Mouse (Mus musculus) liver, embryonic 15.5 days (tissue): ENCODE measurements around the gene Gm29776. TPM values are rescaled to one million over a fixed set of nuclear protein-coding genes. Genes with fewer than 3 reads are reported as not detected.

Experiments
- ATAC-seq: fragments of 200-750 bp; cut with Nextera tagmentation; 2 replicates; pipeline ENCODE4 v1.8.0; 2017; ENCODE audit warnings: moderate number of reproducible peaks, mild to moderate bottlenecking, moderate library complexity; ENCODE audit not compliant: insufficient read depth
- H3K27ac ChIP-seq: fragments of 300-500 bp; sonication (generic); replicated peaks from 2 replicates; pipeline ENCODE4 v1.5.1; 2015; ENCODE audit warnings: mild to moderate bottlenecking, inconsistent platforms
- H3K27me3 ChIP-seq: fragments of 300-500 bp; sonication (generic); 2 replicates; pipeline ENCODE4 v1.6.1; 2015; ENCODE audit warnings: mild to moderate bottlenecking, inconsistent platforms
- H3K36me3 ChIP-seq: fragments of 300-500 bp; sonication (generic); replicated peaks from 2 replicates; pipeline ENCODE4 v1.6.1; 2015; ENCODE audit warnings: moderate library complexity, mild to moderate bottlenecking, inconsistent platforms
- H3K4me1 ChIP-seq: fragments of 300-500 bp; sonication (generic); replicated peaks from 2 replicates; pipeline ENCODE4 v1.6.1; 2015; ENCODE audit warnings: inconsistent platforms
- H3K4me2 ChIP-seq: fragments of 300-500 bp; sonication (generic); 2 replicates; pipeline ENCODE4 v1.6.1; 2015; ENCODE audit warnings: moderate library complexity, mild to moderate bottlenecking, inconsistent platforms
- H3K4me3 ChIP-seq: fragments of 300-500 bp; sonication (generic); replicated peaks from 2 replicates; pipeline ENCODE4 v1.5.1; 2015; ENCODE audit warnings: mild to moderate bottlenecking, inconsistent platforms
- H3K9ac ChIP-seq: fragments of 300-500 bp; sonication (generic); 2 replicates; pipeline ENCODE4 v1.6.1; 2015; ENCODE audit warnings: moderate library complexity, mild to moderate bottlenecking, inconsistent platforms
- H3K9me3 ChIP-seq: fragments of 300-500 bp; sonication (generic); replicated peaks from 2 replicates; pipeline ENCODE4 v1.6.1; 2016; ENCODE audit warnings: inconsistent platforms
- WGBS: fragments of 180-500 bp; shearing (Covaris S2); methylation state at CpG from one replicate; pipeline ENCODE4 v1.1.7; 2015; ENCODE audit warnings: mixed read lengths; ENCODE audit not compliant: insufficient replicate concordance; 5-methylcytosine and 5-hydroxymethylcytosine counted together
- polyA plus RNA-seq: library from polyadenylated mRNA; unstranded; fragments of >200 nt; fragmentation: Nextera tagmentation; extraction: Ambion mirVana; gene quantifications from 2 replicates; pipeline ENCODE4 v1.2.1, GENCODE M21; 2015

Gm29776 gene
- 0.05 TPM in 1 of 2 replicates, not detected in the other for polyA plus RNA-seq

GRCm38 (mm10) chr14:54698733-54699132, at the start of gene Gm29776:
Gene Gm29776 (minus strand): TSS chr14:54698833.
- Histone ChIP-seq H3K4me1 (peaks cover 11% of the 10 kb centered on the region), H3K36me3 (0 out of 2 replicates have a peak, but pooled peaks cover 2% of the 10 kb centered on the region), H3K9ac (no peak within 1 kb of the TSS), H3K4me2 (no peak within 1 kb of the TSS), H3K9me3 (no peaks in the 10 kb centered on the region), H3K27me3 (peaks cover 32% of the 10 kb centered on the region), H3K4me3 (no peak within 1 kb of the TSS), H3K27ac (no peak within 1 kb of the TSS)
- WGBS, result 66% methylated on average over 4 of the region's 4 CpGs
- no peak for ATAC-seq

- no peak for ATAC-seq
- Histone ChIP-seq H3K4me3 (no peak overlapping the region), H3K27me3 (no peaks in the 10 kb centered on the region), H3K4me2 (no peak overlapping the region), H3K27ac (no peak overlapping the region), H3K36me3 (no peaks in the 10 kb centered on the region), H3K4me1 (peaks cover 10% of the 10 kb centered on the region), H3K9me3 (no peaks in the 10 kb centered on the region), H3K9ac (no peak overlapping the region)
- 34% methylated on average over 9 of the region's 9 CpGs for WGBS
Observed at GRCm38 (mm10) chr14:54746038-54746437, 47.4 kb upstream of the Gm29776 start.

- H3K9ac ChIP-seq, result no peak overlapping the region
- no peak for ATAC-seq
- peaks cover 10% of the 10 kb centered on the region for H3K4me1 ChIP-seq
- no peak overlapping the region for H3K4me2 ChIP-seq
- no peak overlapping the region for H3K27ac ChIP-seq
- H3K4me3 ChIP-seq, result no peak overlapping the region
- no peaks in the 10 kb centered on the region for H3K9me3 ChIP-seq
- H3K27me3 ChIP-seq, result no peaks in the 10 kb centered on the region
- no peaks in the 10 kb centered on the region for H3K36me3 ChIP-seq
- 30% methylated on average over 8 of the region's 8 CpGs for WGBS
Observed at GRCm38 (mm10) chr14:54744473-54744872, 45.8 kb upstream of the Gm29776 start.

- Histone ChIP-seq H3K4me3 (no peak overlapping the region), H3K9ac (no peak overlapping the region), H3K4me2 (no peak overlapping the region), H3K27ac (no peak overlapping the region), H3K27me3 (no peaks in the 10 kb centered on the region), H3K4me1 (peaks cover 10% of the 10 kb centered on the region), H3K9me3 (no peaks in the 10 kb centered on the region), H3K36me3 (no peaks in the 10 kb centered on the region)
- WGBS, result 55% methylated on average over 2 of the region's 2 CpGs
- no peak for ATAC-seq
Observed at GRCm38 (mm10) chr14:54742375-54742774, 43.7 kb upstream of the Gm29776 start.

GRCm38 (mm10) chr14:54741721-54742120, 43.1 kb upstream of the Gm29776 start:
- Histone ChIP-seq H3K4me2 (no peak overlapping the region), H3K36me3 (no peaks in the 10 kb centered on the region), H3K9ac (no peak overlapping the region), H3K27me3 (no peaks in the 10 kb centered on the region), H3K4me3 (no peak overlapping the region), H3K4me1 (peaks cover 10% of the 10 kb centered on the region), H3K9me3 (no peaks in the 10 kb centered on the region), H3K27ac (no peak overlapping the region)
- 63% methylated on average over 6 of the region's 6 CpGs for WGBS
- no peak for ATAC-seq

DNA sequence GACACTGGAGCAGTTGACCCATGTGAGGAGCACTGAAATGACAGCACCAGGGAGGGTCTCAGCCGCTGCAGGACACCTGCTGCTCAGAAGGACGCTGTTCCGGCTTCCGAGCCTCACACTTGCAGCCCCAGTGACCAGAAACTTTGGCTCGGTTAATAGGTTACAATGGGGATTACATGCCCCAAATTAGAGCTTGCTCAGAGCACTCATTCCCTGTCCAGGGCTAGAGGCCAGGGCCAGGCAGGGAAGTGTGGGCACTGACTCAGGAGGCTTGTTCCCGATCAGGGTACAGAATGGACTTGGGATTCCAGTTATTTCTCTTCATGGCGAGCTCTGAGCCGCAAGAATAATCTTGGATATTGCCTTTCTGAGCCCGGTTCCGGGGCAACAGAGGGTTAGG, 39.0 kb upstream of the Gm29776 start:
- Histone ChIP-seq H3K9ac (no peak overlapping the region), H3K9me3 (no peaks in the 10 kb centered on the region), H3K36me3 (no peaks in the 10 kb centered on the region), H3K27ac (no peak overlapping the region), H3K4me3 (no peak overlapping the region), H3K4me2 (no peak overlapping the region), H3K4me1 (peaks cover 4% of the 10 kb centered on the region), H3K27me3 (no peaks in the 10 kb centered on the region)
- ATAC-seq, result no peak
- 73% methylated on average over 10 of the region's 10 CpGs for WGBS

DNA sequence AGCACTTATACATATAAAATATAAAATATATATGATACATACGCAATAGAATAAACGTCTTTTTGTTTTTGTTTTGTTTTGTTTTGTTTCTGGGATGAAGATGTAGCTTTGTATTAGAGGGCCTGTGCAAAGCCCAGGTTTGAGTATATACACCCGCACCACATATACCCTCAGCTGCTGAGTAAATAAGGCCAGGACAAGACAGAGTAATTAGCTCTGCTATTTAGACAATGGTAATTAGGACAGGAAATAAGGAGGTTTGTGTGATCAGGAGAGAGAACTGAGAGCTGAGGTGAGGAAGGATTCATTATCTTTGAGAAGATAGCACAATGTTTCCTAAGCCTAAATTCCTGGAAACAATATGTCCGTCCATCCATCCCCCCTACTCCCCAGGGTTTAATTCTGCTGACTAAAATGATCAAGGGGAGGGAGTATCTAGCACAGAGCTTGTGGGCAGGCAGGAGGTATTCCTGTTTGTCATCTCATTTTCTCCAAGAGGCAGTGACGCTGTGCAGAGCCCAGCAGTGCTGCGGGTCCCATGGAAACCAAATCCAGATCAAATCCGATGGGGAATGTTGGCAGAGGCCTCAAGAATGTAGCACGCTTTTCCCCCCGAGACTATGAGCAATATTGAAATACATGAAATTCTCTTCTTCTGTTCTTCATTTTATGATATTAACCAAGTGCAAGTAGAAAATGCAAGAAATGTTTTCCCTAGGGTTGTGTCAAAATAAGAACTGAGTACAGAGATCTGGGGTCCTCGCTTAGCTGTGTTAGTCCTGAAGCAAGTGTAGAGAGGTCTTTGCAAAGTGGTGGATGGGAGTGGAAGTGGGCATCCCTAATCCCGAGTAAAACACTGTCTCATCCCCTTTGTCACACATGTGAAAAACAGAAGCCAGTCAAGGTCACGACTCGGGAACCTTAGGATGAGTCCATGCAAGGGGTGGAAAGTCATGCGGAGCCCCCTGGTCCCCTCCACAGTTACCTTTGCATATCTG, 38.2 kb upstream of the Gm29776 start:
- no peak for ATAC-seq
- H3K27me3 ChIP-seq, result no peaks in the 10 kb centered on the region
- no peak overlapping the region for H3K9ac ChIP-seq
- no peak overlapping the region for H3K4me3 ChIP-seq
- no peaks in the 10 kb centered on the region for H3K9me3 ChIP-seq
- H3K36me3 ChIP-seq, result no peaks in the 10 kb centered on the region
- WGBS, result 57% methylated on average over 14 of the region's 14 CpGs
- H3K4me1 ChIP-seq, result no peaks in the 10 kb centered on the region
- no peak overlapping the region for H3K4me2 ChIP-seq
- no peak overlapping the region for H3K27ac ChIP-seq

GRCm38 (mm10) chr14:54735221-54735620, 36.6 kb upstream of the Gm29776 start:
- Histone ChIP-seq H3K27ac (no peak overlapping the region), H3K4me3 (no peak overlapping the region), H3K9me3 (no peaks in the 10 kb centered on the region), H3K27me3 (no peaks in the 10 kb centered on the region), H3K36me3 (no peaks in the 10 kb centered on the region), H3K4me2 (no peak overlapping the region), H3K9ac (no peak overlapping the region), H3K4me1 (no peaks in the 10 kb centered on the region)
- 36% methylated on average over 4 of the region's 4 CpGs for WGBS
- no peak for ATAC-seq

DNA sequence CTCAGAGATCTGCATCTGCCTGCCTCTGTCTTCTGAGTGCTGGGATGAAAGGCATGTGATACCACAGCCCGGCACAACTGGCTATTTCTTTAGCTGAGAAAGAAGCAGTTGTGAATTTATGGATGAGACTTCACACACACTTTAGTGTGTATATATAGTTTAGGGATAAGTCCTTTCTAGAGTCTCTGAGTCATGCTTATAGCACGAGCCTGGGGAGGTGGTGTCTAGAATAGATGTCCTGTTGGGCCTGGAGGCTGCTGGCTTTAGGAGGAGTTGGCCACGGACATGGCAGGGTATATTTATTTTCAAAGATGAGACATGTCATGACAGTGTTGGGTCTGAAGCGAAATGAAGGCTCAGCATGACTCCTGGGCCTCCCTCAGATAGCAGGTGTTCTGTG, 35.4 kb upstream of the Gm29776 start:
- 56% methylated on average over 4 of the region's 4 CpGs for WGBS
- no peaks in the 10 kb centered on the region for H3K4me1 ChIP-seq
- H3K27ac ChIP-seq, result no peak overlapping the region
- no peaks in the 10 kb centered on the region for H3K27me3 ChIP-seq
- H3K9ac ChIP-seq, result no peak overlapping the region
- H3K9me3 ChIP-seq, result no peaks in the 10 kb centered on the region
- H3K4me3 ChIP-seq, result no peak overlapping the region
- H3K36me3 ChIP-seq, result no peaks in the 10 kb centered on the region
- ATAC-seq, result no peak
- no peak overlapping the region for H3K4me2 ChIP-seq

DNA sequence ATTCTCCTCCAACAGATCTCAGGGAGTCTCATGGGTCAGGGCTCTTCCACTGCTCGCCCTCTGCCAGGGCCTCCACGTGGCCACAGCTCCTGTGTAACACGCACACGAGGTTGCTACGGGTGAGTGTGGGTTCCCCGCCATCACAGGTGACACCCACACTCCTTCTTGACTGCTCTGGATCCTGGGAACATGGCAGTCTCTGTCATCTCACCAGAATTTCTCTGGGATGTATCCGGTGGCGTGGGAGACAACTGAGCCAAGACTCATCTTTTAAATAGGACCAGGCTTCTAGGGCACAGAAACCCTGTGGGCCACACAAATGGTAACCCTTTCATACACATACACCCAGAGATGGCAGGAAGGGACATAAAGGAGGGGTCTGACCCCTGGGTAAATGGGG, 33.6 kb upstream of the Gm29776 start:
- no peak overlapping the region for H3K9ac ChIP-seq
- no peaks in the 10 kb centered on the region for H3K36me3 ChIP-seq
- no peak overlapping the region for H3K4me2 ChIP-seq
- no peak overlapping the region for H3K27ac ChIP-seq
- no peaks in the 10 kb centered on the region for H3K27me3 ChIP-seq
- WGBS, result 62% methylated on average over 8 of the region's 8 CpGs
- no peaks in the 10 kb centered on the region for H3K9me3 ChIP-seq
- no peak for ATAC-seq
- no peaks in the 10 kb centered on the region for H3K4me1 ChIP-seq
- no peak overlapping the region for H3K4me3 ChIP-seq

DNA sequence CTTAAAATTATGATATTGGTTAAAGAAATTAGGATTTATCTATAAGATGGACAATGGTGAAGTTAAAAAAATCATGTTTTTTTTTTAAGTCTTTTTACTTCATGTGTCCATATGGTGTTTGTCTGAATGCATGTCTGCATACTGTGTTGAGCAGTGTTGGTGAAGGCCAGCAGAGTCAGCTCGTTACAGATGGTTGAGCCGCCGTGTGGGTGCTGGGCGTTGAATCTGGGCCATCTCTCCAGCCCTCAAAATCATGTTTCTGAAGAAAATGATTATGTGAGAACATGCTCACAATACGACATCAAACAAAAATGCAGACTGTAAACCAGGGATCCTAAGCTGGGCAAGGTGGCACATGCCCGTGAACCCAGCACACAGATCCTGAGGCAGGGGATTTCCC, 31.7 kb upstream of the Gm29776 start:
- no peaks in the 10 kb centered on the region for H3K4me1 ChIP-seq
- H3K9ac ChIP-seq, result no peak overlapping the region
- H3K27me3 ChIP-seq, result no peaks in the 10 kb centered on the region
- H3K4me2 ChIP-seq, result no peak overlapping the region
- no peaks in the 10 kb centered on the region for H3K36me3 ChIP-seq
- WGBS, result 63% methylated on average over 6 of the region's 6 CpGs
- no peak overlapping the region for H3K4me3 ChIP-seq
- no peak for ATAC-seq
- no peaks in the 10 kb centered on the region for H3K9me3 ChIP-seq
- no peak overlapping the region for H3K27ac ChIP-seq
